Comparison of ENCODE assay signal across 13 mouse cellular contexts in genomic region chr11:113187407-113187806, GRCm38 (mm10).
DNase-seq lines count a peak whose midpoint lies in the region; ATAC-seq and TF ChIP-seq lines count a peak whose summit lies in the region.
"Had no signal": no experiment of that assay in that cellular context is flagged by ENCODE, and none has a peak within 500 bp of the region (broad histone marks: within the 10 kb centered on the region; RNA-seq: fewer than 3 reads in every experiment).

No protein-coding gene starts in this region.

- peak overlapping the region; percentile 50 for H3K27ac ChIP-seq in lung, embryonic 15.5 days
- peak overlapping the region; percentile 38 for H3K27ac ChIP-seq in embryonic facial prominence, embryonic 11.5 days (replicated peaks; ENCODE audit: low read depth, low read length)
- H3K27ac ChIP-seq in hindbrain, postnatal 0 days: 0 out of 2 replicates have a peak overlapping the region, but pooled peaks have one; percentile 15
- peak overlapping the region; percentile 47; the same call in 1 of the 2 replicates for H3K27ac ChIP-seq in midbrain, embryonic 16.5 days (ENCODE audit: low read length)

- H3K9me3 ChIP-seq in lung, embryonic 15.5 days: no peaks in the 10 kb centered on the region
- no peaks in the 10 kb centered on the region for H3K9me3 ChIP-seq in embryonic facial prominence, embryonic 11.5 days (replicated peaks; ENCODE audit: control insufficient read depth, low read length)
- H3K9me3 ChIP-seq in hindbrain, postnatal 0 days (ENCODE audit: low read length): no peaks in the 10 kb centered on the region
- H3K9me3 ChIP-seq in midbrain, embryonic 16.5 days (replicated peaks; ENCODE audit: control insufficient read depth, low read length, poor library complexity, severe bottlenecking): no peaks in the 10 kb centered on the region

- ATAC-seq in lung, embryonic 15.5 days (ENCODE audit: borderline replicate concordance, extremely low read depth, low FRiP score, low TSS enrichment): no peak
- no peak for ATAC-seq in embryonic facial prominence, embryonic 11.5 days (replicated peaks; ENCODE audit: insufficient number of reproducible peaks, low FRiP score, low TSS enrichment, low read depth)
- no peak for ATAC-seq in hindbrain, postnatal 0 days
- ATAC-seq in midbrain, embryonic 16.5 days: no peak
- no peak for ATAC-seq in megakaryocyte-erythroid progenitor cell, adult 5-6 weeks (replicated peaks; ENCODE audit: low FRiP score, low TSS enrichment, poor library complexity, severe bottlenecking)
- ATAC-seq: Patski had no signal

- peaks cover 37% of the 10 kb centered on the region for H3K4me1 ChIP-seq in lung, embryonic 15.5 days
- H3K4me1 ChIP-seq in embryonic facial prominence, embryonic 11.5 days (ENCODE audit: control insufficient read depth, insufficient read depth, low read length): peaks cover 5% of the 10 kb centered on the region
- peaks cover 32% of the 10 kb centered on the region for H3K4me1 ChIP-seq in hindbrain, postnatal 0 days (ENCODE audit: insufficient read depth, low read length)
- 0 out of 2 replicates have a peak, but pooled peaks cover 2% of the 10 kb centered on the region for H3K4me1 ChIP-seq in midbrain, embryonic 16.5 days (ENCODE audit: control insufficient read depth, insufficient read depth, low read length)

- no peaks in the 10 kb centered on the region for H3K36me3 ChIP-seq in lung, embryonic 15.5 days
- no peaks in the 10 kb centered on the region for H3K36me3 ChIP-seq in embryonic facial prominence, embryonic 11.5 days (replicated peaks; ENCODE audit: control insufficient read depth, insufficient read depth, low read depth, low read length)
- no peaks in the 10 kb centered on the region for H3K36me3 ChIP-seq in hindbrain, postnatal 0 days (ENCODE audit: insufficient read depth, low read length)
- no peaks in the 10 kb centered on the region for H3K36me3 ChIP-seq in midbrain, embryonic 16.5 days (ENCODE audit: control insufficient read depth, insufficient read depth, low read length)

- no peak overlapping the region for H3K9ac ChIP-seq in lung, embryonic 15.5 days
- no peak overlapping the region for H3K9ac ChIP-seq in embryonic facial prominence, embryonic 11.5 days (replicated peaks; ENCODE audit: low read length)
- H3K9ac ChIP-seq in hindbrain, postnatal 0 days (replicated peaks; ENCODE audit: low read length): no peak overlapping the region
- H3K9ac ChIP-seq in midbrain, embryonic 16.5 days (ENCODE audit: low read depth, low read length): no peak overlapping the region

- TF ChIP-seq CTCF in hindbrain, postnatal 0 days (IDR thresholded peaks at IDR 0.05; ENCODE audit: low read depth): no peak

- no peak for DNase-seq in lung, postnatal 36 days
- DNase-seq in embryonic facial prominence, embryonic 11.5 days (ENCODE audit: low spot score): no peak
- no peak for DNase-seq in hindbrain, postnatal 0 days (ENCODE audit: low spot score)
- no peak for DNase-seq in cerebellum, adult 9-10 months
- DNase-seq in left cerebral cortex, postnatal 36 days (ENCODE audit: low spot score in 2 of 2): no peak
- DNase-seq: adrenal gland, postnatal 10 days; gastrocnemius, postnatal 14 days; kidney, adult 2 months had no signal

- no peak overlapping the region for H3K4me2 ChIP-seq in lung, embryonic 15.5 days
- no peak overlapping the region for H3K4me2 ChIP-seq in embryonic facial prominence, embryonic 11.5 days (ENCODE audit: low read depth, low read length)
- H3K4me2 ChIP-seq in hindbrain, postnatal 0 days (ENCODE audit: low read depth, low read length): no peak overlapping the region
- H3K4me2 ChIP-seq in midbrain, embryonic 16.5 days (ENCODE audit: low read length): no peak overlapping the region

- H3K4me3 ChIP-seq in lung, embryonic 15.5 days: no peak overlapping the region
- no peak overlapping the region for H3K4me3 ChIP-seq in embryonic facial prominence, embryonic 11.5 days (ENCODE audit: low read depth, low read length)
- H3K4me3 ChIP-seq in hindbrain, postnatal 0 days (ENCODE audit: low read length): no peak overlapping the region
- H3K4me3 ChIP-seq in midbrain, embryonic 16.5 days (ENCODE audit: low read depth, low read length): no peak overlapping the region
- H3K4me3 ChIP-seq: myocyte had no signal

- 48% methylated on average over 7 of the region's 8 CpGs for WGBS in lung, embryonic 15.5 days
- 65% methylated on average over 8 of the region's 8 CpGs for WGBS in embryonic facial prominence, embryonic 11.5 days
- WGBS in hindbrain, postnatal 0 days: 71% methylated on average over 8 of the region's 8 CpGs
- 69% methylated on average over 8 of the region's 8 CpGs for WGBS in midbrain, embryonic 16.5 days

- intact Hi-C loops in left cerebral cortex, postnatal 36 days (cut with DNase I): loop anchor here (5.0 kb wide), 1 partner anchor 445 kb away; no protein-coding TSS in a partner anchor

- no peaks in the 10 kb centered on the region for H3K27me3 ChIP-seq in lung, embryonic 15.5 days
- H3K27me3 ChIP-seq in embryonic facial prominence, embryonic 11.5 days (ENCODE audit: control insufficient read depth, insufficient read depth, low read length): no peaks in the 10 kb centered on the region
- H3K27me3 ChIP-seq in hindbrain, postnatal 0 days (ENCODE audit: insufficient read depth, low read length): no peaks in the 10 kb centered on the region; the same call in 1 of the 2 replicates
- H3K27me3 ChIP-seq in midbrain, embryonic 16.5 days (ENCODE audit: control insufficient read depth, insufficient read depth, low read depth, low read length): no peaks in the 10 kb centered on the region
- H3K27me3 ChIP-seq: Patski had no signal
